Mouse (Mus musculus) spleen, adult 2 months (tissue): Measurements from ENCODE around the gene Vmn1r188.
"Not testable (repeated sequence)": the region's sequence is repeated elsewhere in the genome, so short reads cannot be mapped to it uniquely, and the experiment has no call there.

Experiments used
- CTCF ChIP-seq: fragments of 200-500 bp; IDR thresholded peaks from 2 replicates; pipeline ENCODE4 v1.5.1; 2011; ENCODE audit warnings: mild to moderate bottlenecking, inconsistent platforms; ENCODE audit not compliant: insufficient read depth, insufficient read length, insufficient replicate concordance; ENCODE audit errors: extremely low read depth
- POLR2A ChIP-seq: fragments of 200-500 bp; IDR thresholded peaks from 2 replicates; pipeline ENCODE4 v1.6.1; 2011; ENCODE audit warnings: low read depth, low read length, inconsistent platforms

- TF ChIP-seq CTCF, POLR2A: not testable (repeated sequence)
Observed at GRCm38 (mm10) chr13:22105724-22106123, 21.5 kb downstream of the Vmn1r188 start, which contains the start of gene Vmn1r189.
